Mouse (Mus musculus) central nervous system, embryonic 18 days (tissue): ENCODE data around the gene Strc. TPM values are rescaled to one million over a fixed set of nuclear protein-coding genes. Genes with fewer than 3 reads are reported as not detected.

Experiments
- polyA plus RNA-seq: library from polyadenylated mRNA; depleted of rRNA; stranded (reverse); fragments of >200 nt; gene quantifications from 2 replicates; pipeline ENCODE4 v1.2.3, GENCODE M21; 2012; rRNA removed

Strc gene
- polyA plus RNA-seq: 0.03 TPM in 2 replicates

GRCm38 (mm10) chr2:121386961-121387575 lies at the start of gene Strc:
TSS of gene Strc (minus strand) at chr2:121387168.

GRCm38 (mm10) chr2:121413387-121414042 lies 26.5 kb upstream of the Strc start, which contains the start of the genes Pdia3 and Catsper2:
TSS of gene Pdia3 (plus strand) at chr2:121413775.
TSS of gene Catsper2 (minus strand) at chr2:121413792.

GRCm38 (mm10) chr2:121357494-121357893 lies 29.5 kb downstream of the Strc start, which contains the start of gene Ckmt1:
TSS of gene Ckmt1 (plus strand) at chr2:121357714.

GRCm38 (mm10) chr2:121354820-121355592 lies 32.0 kb downstream of the Strc start, which contains the start of gene Ppip5k1:
TSS of gene Ppip5k1 (minus strand) at chr2:121355396.

Other genes with a start within 250 kb of the Strc start
- 24.2 and 26.3 TPM in 2 replicates for gene Adal, start 246.7 kb downstream of the Strc start, polyA plus RNA-seq
- 8.4 and 9.6 TPM in 2 replicates for gene Lcmt2, start 246.5 kb downstream of the Strc start, polyA plus RNA-seq
- gene Tubgcp4, start 216.5 kb downstream of the Strc start, polyA plus RNA-seq: 45.6 and 47.1 TPM in 2 replicates
- gene Zscan29, start 216.0 kb downstream of the Strc start, polyA plus RNA-seq: 3.9 and 4.2 TPM in 2 replicates
- gene Trp53bp1, start 115.8 kb downstream of the Strc start, polyA plus RNA-seq: 137 and 139 TPM in 2 replicates
- 24.9 and 26.8 TPM in 2 replicates for gene Map1a, start 97.6 kb downstream of the Strc start, polyA plus RNA-seq
- gene Ppip5k1, start 31.8 kb downstream of the Strc start, polyA plus RNA-seq: 27.2 and 30.6 TPM in 2 replicates
- 87.5 and 102 TPM in 2 replicates for gene Ckmt1, start 29.5 kb downstream of the Strc start, polyA plus RNA-seq
- 128 and 143 TPM in 2 replicates for gene Pdia3, start 26.6 kb upstream of the Strc start, polyA plus RNA-seq
- gene Catsper2, start 26.6 kb upstream of the Strc start, polyA plus RNA-seq: 6.6 and 7.4 TPM in 2 replicates
- 0.24 and 0.28 TPM in 2 replicates for gene Ell3, start 57.1 kb upstream of the Strc start, polyA plus RNA-seq
- 306 TPM in 2 replicates for gene Serf2, start 62.0 kb upstream of the Strc start, polyA plus RNA-seq
- gene Hypk, start 66.1 kb upstream of the Strc start, polyA plus RNA-seq: 33.0 and 33.8 TPM in 2 replicates
- gene Serinc4, start 69.6 kb upstream of the Strc start, polyA plus RNA-seq: 5.2 and 5.4 TPM in 2 replicates
- 23.4 and 25.3 TPM in 2 replicates for gene Mfap1b, start 86.9 kb upstream of the Strc start, polyA plus RNA-seq
- gene Mfap1a, start 119.5 kb upstream of the Strc start, polyA plus RNA-seq: 14.5 and 14.6 TPM in 2 replicates
- gene Wdr76, start 119.6 kb upstream of the Strc start, polyA plus RNA-seq: 4.5 and 5.0 TPM in 2 replicates